Mouse (Mus musculus) kidney, adult 2 months (tissue): Measurements from ENCODE around the gene Slc26a11.

Experiments
- CTCF ChIP-seq: fragments of 200-500 bp; conservative IDR thresholded peaks from 2 replicates; pipeline ENCODE4 v1.5.1; 2011; ENCODE audit warnings: low read depth, mild to moderate bottlenecking, control low read depth, low read length, moderate library complexity, mixed read lengths; ENCODE audit not compliant: insufficient read depth, insufficient read length
- POLR2A ChIP-seq: fragments of 200-500 bp; IDR thresholded peaks from one replicate; pipeline ENCODE4 v1.6.1; 2011; ENCODE audit warnings: low read depth, low read length, control low read depth

- no peak for TF ChIP-seq POLR2A
- TF ChIP-seq CTCF: no peak
Measured at GRCm38 (mm10) chr11:119386306-119386705, 30.9 kb downstream of the Slc26a11 start.
